In genomic region chr1:38594766-38595165, GRCm38 (mm10) we compare ENCODE assay signal across 21 mouse cellular contexts.
DNase-seq lines count a peak whose midpoint lies in the region; ATAC-seq and TF ChIP-seq lines count a peak whose summit lies in the region.
"Had no signal": no experiment of that assay in that cellular context is flagged by ENCODE, and none has a peak within 500 bp of the region (broad histone marks: within the 10 kb centered on the region; RNA-seq: fewer than 3 reads in every experiment).

No protein-coding gene starts in this region.

- DNase-seq in heart, embryonic 10.5 days (ENCODE audit: low spot score), result no peak
- DNase-seq in heart, postnatal 36 days, result no peak
- no peak for DNase-seq in midbrain, postnatal 0 days (ENCODE audit: low spot score)
- DNase-seq in embryo, embryonic 11 days, result peak; percentile 49
- DNase-seq in limb, embryonic 10.5 days (ENCODE audit: low spot score), result no peak
- no peak for DNase-seq in cerebellum, postnatal 10 days
- DNase-seq in cerebellum, adult 11-12 months, result no peak
- DNase-seq: adrenal gland, adult 8-10 months; cerebellum, adult 8-10 months; gastrocnemius, adult 2 months; kidney, adult 9 months; kidney, postnatal 25 days; thymus, postnatal 14 days had no signal

- H3K4me1 ChIP-seq in heart, embryonic 10.5 days, result peaks cover 40% of the 10 kb centered on the region
- H3K4me1 ChIP-seq in midbrain, embryonic 13.5 days (replicated peaks), result peaks cover 41% of the 10 kb centered on the region
- H3K4me1 ChIP-seq in midbrain, postnatal 0 days (ENCODE audit: insufficient read depth, low read length), result peaks cover 13% of the 10 kb centered on the region; the same call in 1 of the 2 replicates
- H3K4me1 ChIP-seq in limb, embryonic 10.5 days, result peaks cover 22% of the 10 kb centered on the region

- H3K4me3 ChIP-seq in heart, embryonic 10.5 days, result no peak overlapping the region
- H3K4me3 ChIP-seq in midbrain, embryonic 13.5 days (replicated peaks), result no peak overlapping the region
- no peak overlapping the region for H3K4me3 ChIP-seq in midbrain, postnatal 0 days (ENCODE audit: low read depth, low read length)
- H3K4me3 ChIP-seq in limb, embryonic 10.5 days, result no peak overlapping the region
- H3K4me3 ChIP-seq: gastrocnemius, adult 2 months; hindbrain, embryonic 10.5 days; intestine, embryonic 15.5 days; layer of hippocampus, adult 2 months; midbrain, embryonic 12.5 days; myocyte had no signal

- H3K4me2 ChIP-seq in midbrain, embryonic 13.5 days (replicated peaks), result no peak overlapping the region
- no peak overlapping the region for H3K4me2 ChIP-seq in midbrain, postnatal 0 days (ENCODE audit: low read depth, low read length, poor library complexity, severe bottlenecking)
- H3K4me2 ChIP-seq: intestine, embryonic 15.5 days; midbrain, embryonic 12.5 days had no signal

- H3K9me3 ChIP-seq in heart, embryonic 10.5 days, result no peaks in the 10 kb centered on the region
- no peaks in the 10 kb centered on the region for H3K9me3 ChIP-seq in midbrain, embryonic 13.5 days
- no peaks in the 10 kb centered on the region for H3K9me3 ChIP-seq in midbrain, postnatal 0 days (ENCODE audit: low read length)
- H3K9me3 ChIP-seq in limb, embryonic 10.5 days (replicated peaks), result no peaks in the 10 kb centered on the region
- H3K9me3 ChIP-seq: hindbrain, embryonic 10.5 days; intestine, embryonic 15.5 days; midbrain, embryonic 12.5 days had no signal

- no peak for TF ChIP-seq CTCF in midbrain, postnatal 0 days (IDR thresholded peaks at IDR 0.05)

- WGBS in heart, embryonic 10.5 days, result 69% methylated on average over 5 of the region's 5 CpGs
- WGBS in midbrain, embryonic 13.5 days, result 65% methylated on average over 5 of the region's 5 CpGs
- WGBS in midbrain, postnatal 0 days, result 44% methylated on average over 5 of the region's 5 CpGs
- 51% methylated on average over 5 of the region's 5 CpGs for WGBS in limb, embryonic 10.5 days

- no peaks in the 10 kb centered on the region for H3K27me3 ChIP-seq in heart, embryonic 10.5 days (ENCODE audit: insufficient read depth, poor library complexity, severe bottlenecking)
- H3K27me3 ChIP-seq in midbrain, embryonic 13.5 days, result no peaks in the 10 kb centered on the region
- no peaks in the 10 kb centered on the region for H3K27me3 ChIP-seq in midbrain, postnatal 0 days (ENCODE audit: insufficient read depth, low read length)
- H3K27me3 ChIP-seq in limb, embryonic 10.5 days (ENCODE audit: low read depth, poor library complexity, severe bottlenecking), result no peaks in the 10 kb centered on the region
- H3K27me3 ChIP-seq: intestine, embryonic 15.5 days; midbrain, embryonic 12.5 days had no signal

- intact Hi-C loops in heart, postnatal 36 days (cut with DNase I), result no loop called here

- H3K27ac ChIP-seq in heart, embryonic 10.5 days, result 0 out of 2 replicates have a peak overlapping the region, but pooled peaks have one; percentile 30
- peak overlapping the region; percentile 41; the same call in 1 of the 2 replicates for H3K27ac ChIP-seq in midbrain, embryonic 13.5 days
- no peak overlapping the region for H3K27ac ChIP-seq in midbrain, postnatal 0 days (ENCODE audit: low read depth, low read length)
- 0 out of 2 replicates have a peak overlapping the region, but pooled peaks have one; percentile 8 for H3K27ac ChIP-seq in limb, embryonic 10.5 days
- H3K27ac ChIP-seq: gastrocnemius, adult 2 months; hindbrain, embryonic 10.5 days; intestine, embryonic 15.5 days; layer of hippocampus, adult 2 months; macrophage; midbrain, embryonic 12.5 days had no signal

- no peak overlapping the region for H3K9ac ChIP-seq in midbrain, embryonic 13.5 days (replicated peaks)
- H3K9ac ChIP-seq in midbrain, postnatal 0 days (replicated peaks; ENCODE audit: low read length, poor library complexity, severe bottlenecking), result no peak overlapping the region
- H3K9ac ChIP-seq: intestine, embryonic 15.5 days; midbrain, embryonic 12.5 days had no signal

- no peak for ATAC-seq in midbrain, embryonic 13.5 days
- ATAC-seq in midbrain, postnatal 0 days (ENCODE audit: low FRiP score), result no peak
- ATAC-seq: activated CD4-positive, CD25-positive, alpha-beta regulatory T cell, adult 4 months; intestine, embryonic 15.5 days had no signal

- no peaks in the 10 kb centered on the region for H3K36me3 ChIP-seq in heart, embryonic 10.5 days
- no peaks in the 10 kb centered on the region for H3K36me3 ChIP-seq in midbrain, embryonic 13.5 days
- H3K36me3 ChIP-seq in midbrain, postnatal 0 days (ENCODE audit: insufficient read depth, low read length), result no peaks in the 10 kb centered on the region
- peaks cover 86% of the 10 kb centered on the region for H3K36me3 ChIP-seq in limb, embryonic 10.5 days
- H3K36me3 ChIP-seq: intestine, embryonic 15.5 days; midbrain, embryonic 12.5 days had no signal
